Mouse (Mus musculus) myocyte (in vitro differentiated cells): ENCODE measurements around the gene Trpm4. TPM values are rescaled to one million over a fixed set of nuclear protein-coding genes. Genes with fewer than 3 reads are reported as not detected.
A peak's percentile ranks its signal among the peaks of the same experiment; 100 is the strongest.

Experiments used
- H3K27me3 ChIP-seq: one replicate; pipeline ENCODE4 v1.6.1; 2011; ENCODE audit not compliant: control insufficient read depth, insufficient read depth, insufficient read length
- H3K36me3 ChIP-seq: one replicate; pipeline ENCODE4 v1.6.1; 2011; ENCODE audit not compliant: control insufficient read depth, insufficient read depth
- H3K4me2 ChIP-seq: one replicate; pipeline ENCODE4 v1.6.1; 2011; ENCODE audit warnings: low read depth, control low read depth
- H3K4me3 ChIP-seq: one replicate; pipeline ENCODE4 v1.5.1; 2011; ENCODE audit warnings: mild to moderate bottlenecking, control low read depth, moderate library complexity
- H3K79me2 ChIP-seq: one replicate; pipeline ENCODE4 v1.6.1; 2011; ENCODE audit not compliant: control insufficient read depth, insufficient read depth
- H3ac ChIP-seq: one replicate; pipeline ENCODE4 v1.6.1; 2011; ENCODE audit not compliant: control insufficient read depth, insufficient read length
- CEBPB ChIP-seq: IDR thresholded peaks from 2 replicates; pipeline ENCODE4 v1.6.1; 2011; ENCODE audit warnings: mild to moderate bottlenecking, moderate library complexity; ENCODE audit not compliant: poor library complexity, insufficient read depth, severe bottlenecking
- E2F4 ChIP-seq: IDR thresholded peaks from one replicate; pipeline ENCODE4 v1.6.1; 2011; ENCODE audit warnings: mild to moderate bottlenecking, control low read depth, moderate library complexity; ENCODE audit not compliant: insufficient read depth
- MAX ChIP-seq: IDR thresholded peaks from one replicate; pipeline ENCODE4 v1.6.1; 2011; ENCODE audit warnings: low read depth, mild to moderate bottlenecking, control low read depth
- MYOD1 ChIP-seq, 3 experiments: IDR thresholded peaks; one replicate each; pipeline ENCODE4 v1.6.1; 2011; ENCODE audit warnings: control low read depth in 2 of 3, low read depth in 2 of 3, mild to moderate bottlenecking in 2 of 3, moderate library complexity in 1 of 3; ENCODE audit not compliant: insufficient read length in 2 of 3, control insufficient read depth in 1 of 3
- POLR2A ChIP-seq: IDR thresholded peaks from one replicate; pipeline ENCODE4 v1.6.1; 2011; ENCODE audit warnings: low read depth, mild to moderate bottlenecking, control low read depth, moderate library complexity; ENCODE audit not compliant: insufficient read length
- POLR2AphosphoS2 ChIP-seq: IDR thresholded peaks from one replicate; pipeline ENCODE4 v1.6.1; 2011; ENCODE audit warnings: low read depth, control low read depth; ENCODE audit not compliant: insufficient read length
- REST ChIP-seq: IDR thresholded peaks from one replicate; pipeline ENCODE4 v1.6.1; 2011; ENCODE audit warnings: mild to moderate bottlenecking, control low read depth, moderate library complexity; ENCODE audit not compliant: insufficient read depth, insufficient read length
- SRF ChIP-seq: IDR thresholded peaks from one replicate; pipeline ENCODE4 v1.6.1; 2011; ENCODE audit warnings: low read depth; ENCODE audit not compliant: control insufficient read depth, insufficient read length
- TCF12 ChIP-seq: IDR thresholded peaks from one replicate; pipeline ENCODE4 v1.6.1; 2011; ENCODE audit warnings: mild to moderate bottlenecking, control low read depth; ENCODE audit not compliant: poor library complexity, insufficient read depth, severe bottlenecking
- TCF3 ChIP-seq: IDR thresholded peaks from one replicate; pipeline ENCODE4 v1.6.1; 2011; ENCODE audit warnings: low read depth, control low read depth; ENCODE audit not compliant: insufficient read length
- USF1 ChIP-seq: IDR thresholded peaks from one replicate; pipeline ENCODE4 v1.6.1; 2011; ENCODE audit warnings: low read depth, mild to moderate bottlenecking, control low read depth, moderate library complexity
- polyA plus RNA-seq: library from polyadenylated mRNA; unstranded; fragments of >200 nt; fragmentation: generic; extraction: Trizol; gene quantifications from one replicate; pipeline ENCODE4 v1.2.1, GENCODE M21; 2012; ENCODE audit warnings: missing spikeins

Trpm4 gene
- polyA plus RNA-seq, 1 experiment = 27.3 TPM

DNA sequence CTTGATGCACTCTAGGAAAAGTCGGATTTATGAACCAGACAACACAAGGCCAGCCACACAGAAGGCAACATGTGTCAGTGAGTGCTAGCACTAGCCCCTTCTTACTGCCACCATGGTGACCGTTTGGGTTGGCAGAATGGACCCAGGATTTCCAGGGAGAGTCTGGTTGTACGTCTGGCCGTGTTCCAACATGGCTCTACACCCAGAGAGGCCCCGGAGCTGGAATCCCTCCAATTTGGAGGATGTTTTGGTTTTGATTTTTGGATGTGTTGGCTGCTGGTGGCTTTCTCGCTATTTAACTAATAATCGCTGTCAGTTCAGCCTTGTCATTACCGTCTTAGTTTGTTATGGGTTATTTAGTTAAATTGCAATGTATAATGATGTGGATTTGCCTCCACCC lies 31.0 kb downstream of the Trpm4 start:
- H3K79me2 ChIP-seq = no peaks in the 10 kb centered on the region
- no peak overlapping the region for H3K4me3 ChIP-seq
- H3K27me3 ChIP-seq = no peaks in the 10 kb centered on the region
- peaks cover 6% of the 10 kb centered on the region for H3K36me3 ChIP-seq
- H3ac ChIP-seq = no peak overlapping the region
- H3K4me2 ChIP-seq = no peak overlapping the region
- TF ChIP-seq SRF = no peak
- no peak for TF ChIP-seq REST
- TF ChIP-seq TCF3 = no peak
- no peak for TF ChIP-seq E2F4
- no peak for TF ChIP-seq POLR2AphosphoS2
- no peak for TF ChIP-seq MYOD1 (IDR thresholded peaks at IDR 0.05; ENCODE audit: control insufficient read depth in 1 of 3, insufficient read length in 2 of 3, low read depth in 2 of 3)
- no peak for TF ChIP-seq CEBPB
- no peak for TF ChIP-seq MAX

DNA sequence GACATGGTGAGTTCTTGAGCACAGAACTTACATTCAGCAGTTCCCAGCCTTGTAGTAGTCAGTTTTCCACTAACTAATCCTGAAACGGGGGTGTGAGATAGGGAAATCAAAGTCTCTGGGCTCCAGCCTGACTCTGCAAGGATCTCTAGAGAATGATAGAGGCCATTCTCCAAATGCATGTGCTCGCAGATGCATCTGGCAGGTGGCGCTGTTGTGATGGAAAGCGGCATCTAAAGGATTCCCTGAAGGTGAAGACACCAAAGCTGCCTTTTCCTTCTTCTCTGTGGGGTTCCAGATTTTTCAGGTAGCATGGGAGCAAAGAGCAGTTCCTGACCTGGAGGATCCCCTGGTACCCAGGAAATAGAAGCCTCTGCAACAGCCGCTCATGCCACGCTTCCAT lies 33.3 kb downstream of the Trpm4 start:
- TF ChIP-seq POLR2AphosphoS2 (peak; percentile 23), REST (no peak), USF1 (no peak)
- Histone ChIP-seq H3K27me3 (no peaks in the 10 kb centered on the region), H3K4me3 (no peak overlapping the region), H3K4me2 (no peak overlapping the region), H3K79me2 (no peaks in the 10 kb centered on the region), H3K36me3 (no peaks in the 10 kb centered on the region), H3ac (no peak overlapping the region)

GRCm38 (mm10) chr7:45299752-45300151 lies 33.8 kb downstream of the Trpm4 start:
- H3K36me3 ChIP-seq = no peaks in the 10 kb centered on the region
- no peak overlapping the region for H3K4me2 ChIP-seq
- TF ChIP-seq POLR2AphosphoS2 (peak; percentile 39), E2F4 (no peak)
- H3K4me3 ChIP-seq = no peak overlapping the region
- no peaks in the 10 kb centered on the region for H3K27me3 ChIP-seq
- H3K79me2 ChIP-seq = no peaks in the 10 kb centered on the region
- H3ac ChIP-seq = no peak overlapping the region

- H3K36me3 ChIP-seq = no peaks in the 10 kb centered on the region
- no peak overlapping the region for H3ac ChIP-seq
- H3K79me2 ChIP-seq = no peaks in the 10 kb centered on the region
- TF ChIP-seq CEBPB = no peak
- no peak for TF ChIP-seq TCF12
- no peak for TF ChIP-seq MYOD1 (IDR thresholded peaks at IDR 0.05; ENCODE audit: control insufficient read depth in 1 of 3, insufficient read length in 2 of 3, low read depth in 2 of 3)
- TF ChIP-seq POLR2A = no peak
- no peak for TF ChIP-seq TCF3
- TF ChIP-seq USF1 = no peak
- peaks cover 7% of the 10 kb centered on the region for H3K27me3 ChIP-seq
- H3K4me2 ChIP-seq = no peak overlapping the region
- H3K4me3 ChIP-seq = no peak overlapping the region
These were observed 36.0 kb downstream of the Trpm4 start for GRCm38 (mm10) chr7:45297563-45297962.

- Histone ChIP-seq H3ac (no peak overlapping the region), H3K27me3 (peaks cover 7% of the 10 kb centered on the region), H3K4me2 (no peak overlapping the region), H3K36me3 (no peaks in the 10 kb centered on the region), H3K4me3 (no peak overlapping the region), H3K79me2 (no peaks in the 10 kb centered on the region)
- TF ChIP-seq POLR2AphosphoS2 (no peak), MYOD1 (IDR thresholded peaks at IDR 0.05; ENCODE audit: control insufficient read depth in 1 of 3, insufficient read length in 2 of 3, low read depth in 2 of 3) (no peak), E2F4 (no peak)
These were observed 37.0 kb downstream of the Trpm4 start for GRCm38 (mm10) chr7:45296626-45297025.

GRCm38 (mm10) chr7:45286486-45286885 lies 47.1 kb downstream of the Trpm4 start:
- H3K36me3 ChIP-seq = no peaks in the 10 kb centered on the region
- H3K4me3 ChIP-seq = no peak overlapping the region
- peaks cover 55% of the 10 kb centered on the region for H3K27me3 ChIP-seq
- H3ac ChIP-seq = no peak overlapping the region
- TF ChIP-seq POLR2AphosphoS2 (no peak), CEBPB (no peak), MYOD1 (IDR thresholded peaks at IDR 0.05; ENCODE audit: control insufficient read depth in 1 of 3, insufficient read length in 2 of 3, low read depth in 2 of 3) (no peak), TCF12 (no peak), SRF (no peak), USF1 (no peak)
- H3K4me2 ChIP-seq = no peak overlapping the region
- no peaks in the 10 kb centered on the region for H3K79me2 ChIP-seq
